Mouse (Mus musculus) intestine, embryonic 16.5 days (tissue): ENCODE data around the gene Ttc9c. TPM values are rescaled to one million over a fixed set of nuclear protein-coding genes. Genes with fewer than 3 reads are reported as not detected.

Source experiments
- ATAC-seq: fragments of 200-750 bp; cut with Nextera tagmentation; 2 replicates; pipeline ENCODE4 v1.8.0; 2017; ENCODE audit warnings: moderate TSS enrichment, moderate library complexity
- H3K27ac ChIP-seq: fragments of 300-500 bp; sonication (generic); 2 replicates; pipeline ENCODE4 v1.5.1; 2014; ENCODE audit warnings: mild to moderate bottlenecking, low read length
- H3K27me3 ChIP-seq: fragments of 300-500 bp; sonication (generic); replicated peaks from 2 replicates; pipeline ENCODE4 v1.6.1; 2014; ENCODE audit warnings: low read length, control low read depth, mixed read lengths; ENCODE audit not compliant: control insufficient read depth, insufficient read depth
- H3K36me3 ChIP-seq: fragments of 300-500 bp; sonication (generic); 2 replicates; pipeline ENCODE4 v1.6.1; 2014; ENCODE audit warnings: low read length, control low read depth; ENCODE audit not compliant: control insufficient read depth, insufficient read depth
- H3K4me1 ChIP-seq: fragments of 300-500 bp; sonication (generic); 2 replicates; pipeline ENCODE4 v1.6.1; 2014; ENCODE audit warnings: low read length, control low read depth, mixed read lengths; ENCODE audit not compliant: control insufficient read depth, insufficient read depth
- H3K4me2 ChIP-seq: fragments of 300-500 bp; sonication (generic); 2 replicates; pipeline ENCODE4 v1.6.1; 2014; ENCODE audit warnings: low read depth, low read length, control low read depth
- H3K4me3 ChIP-seq: fragments of 300-500 bp; sonication (generic); 2 replicates; pipeline ENCODE4 v1.5.1; 2014; ENCODE audit warnings: mild to moderate bottlenecking, low read length
- H3K9ac ChIP-seq: fragments of 300-500 bp; sonication (generic); 2 replicates; pipeline ENCODE4 v1.6.1; 2014; ENCODE audit warnings: low read depth, low read length
- H3K9me3 ChIP-seq: fragments of 300-500 bp; sonication (generic); 2 replicates; pipeline ENCODE4 v1.6.1; 2016; ENCODE audit warnings: low read length, control low read depth; ENCODE audit not compliant: control insufficient read depth
- WGBS: fragments of 180-500 bp; shearing (Covaris S2); extraction: QIAGEN DNeasy Blood & Tissue Kit; methylation state at CpG from one replicate; pipeline ENCODE4 v1.1.7; 2014; 5-methylcytosine and 5-hydroxymethylcytosine counted together
- polyA plus RNA-seq: library from polyadenylated mRNA; unstranded; fragments of >200 nt; fragmentation: Nextera tagmentation; extraction: Ambion mirVana; gene quantifications from 2 replicates; pipeline ENCODE4 v1.2.1, GENCODE M21; 2015

Ttc9c gene
- polyA plus RNA-seq, 1 experiment from 2014 or later, result 44.0 TPM

GRCm38 (mm10) chr19:8817001-8817400, 2.1 kb downstream of the Ttc9c start:
- H3K4me3 ChIP-seq, result no peak overlapping the region
- ATAC-seq, result no peak
- H3K27ac ChIP-seq, result no peak overlapping the region
- 74% methylated on average over 3 of the region's 3 CpGs for WGBS
- no peaks in the 10 kb centered on the region for H3K9me3 ChIP-seq
- no peaks in the 10 kb centered on the region for H3K27me3 ChIP-seq
- no peak overlapping the region for H3K4me2 ChIP-seq
- 0 out of 2 replicates have a peak, but pooled peaks cover 7% of the 10 kb centered on the region for H3K36me3 ChIP-seq
- H3K9ac ChIP-seq, result 0 out of 2 replicates have a peak overlapping the region, but pooled peaks have one; percentile 8
- H3K4me1 ChIP-seq, result peaks cover 11% of the 10 kb centered on the region

GRCm38 (mm10) chr19:8815812-8816211, 3.3 kb downstream of the Ttc9c start:
- Histone ChIP-seq H3K4me3 (no peak overlapping the region), H3K4me1 (peaks cover 9% of the 10 kb centered on the region), H3K36me3 (0 out of 2 replicates have a peak, but pooled peaks cover 7% of the 10 kb centered on the region), H3K9me3 (no peaks in the 10 kb centered on the region), H3K27me3 (no peaks in the 10 kb centered on the region), H3K9ac (no peak overlapping the region), H3K27ac (no peak overlapping the region), H3K4me2 (no peak overlapping the region)
- no peak for ATAC-seq
- WGBS, result 66% methylated on average over 11 of the region's 11 CpGs

- Histone ChIP-seq H3K27ac (no peak overlapping the region), H3K9me3 (no peaks in the 10 kb centered on the region), H3K4me1 (peaks cover 6% of the 10 kb centered on the region; the same call in 1 of the 2 replicates), H3K4me3 (no peak overlapping the region), H3K36me3 (peaks cover 10% of the 10 kb centered on the region), H3K27me3 (no peaks in the 10 kb centered on the region), H3K4me2 (no peak overlapping the region), H3K9ac (no peak overlapping the region)
- 93% methylated on average over 5 of the region's 5 CpGs for WGBS
- no peak for ATAC-seq
These were observed 12.3 kb downstream of the Ttc9c start for GRCm38 (mm10) chr19:8806810-8807209.

- H3K36me3 ChIP-seq, result peaks cover 5% of the 10 kb centered on the region
- H3K9me3 ChIP-seq, result no peaks in the 10 kb centered on the region
- H3K4me3 ChIP-seq, result no peak overlapping the region
- 90% methylated on average over 11 of the region's 11 CpGs for WGBS
- H3K4me1 ChIP-seq, result peaks cover 6% of the 10 kb centered on the region; the same call in 1 of the 2 replicates
- H3K4me2 ChIP-seq, result no peak overlapping the region
- H3K9ac ChIP-seq, result no peak overlapping the region; the same call in 1 of the 2 replicates
- ATAC-seq, result no peak
- no peak overlapping the region for H3K27ac ChIP-seq
- H3K27me3 ChIP-seq, result no peaks in the 10 kb centered on the region
These were observed 15.1 kb downstream of the Ttc9c start for GRCm38 (mm10) chr19:8803879-8804660.

- Histone ChIP-seq H3K27me3 (no peaks in the 10 kb centered on the region), H3K4me2 (peak overlapping the region; percentile 57; the same call in 1 of the 2 replicates), H3K9ac (no peak overlapping the region), H3K36me3 (peaks cover 3% of the 10 kb centered on the region; the same call in 1 of the 2 replicates), H3K9me3 (no peaks in the 10 kb centered on the region), H3K4me3 (no peak overlapping the region), H3K4me1 (peaks cover 6% of the 10 kb centered on the region; the same call in 1 of the 2 replicates), H3K27ac (no peak overlapping the region)
- ATAC-seq, result no peak
- WGBS, result 89% methylated on average over 9 of the region's 9 CpGs
These were observed 15.8 kb downstream of the Ttc9c start for GRCm38 (mm10) chr19:8803204-8803780.

GRCm38 (mm10) chr19:8802130-8802821, 16.9 kb downstream of the Ttc9c start, which contains the start of gene Zbtb3:
TSS of gene Zbtb3 (plus strand) at chr19:8802555.
- Histone ChIP-seq H3K27ac (peak within 1 kb of the TSS; percentile 88), H3K4me2 (peak within 1 kb of the TSS; percentile 74), H3K9me3 (no peaks in the 10 kb centered on the region), H3K27me3 (no peaks in the 10 kb centered on the region), H3K9ac (peak within 1 kb of the TSS; percentile 72), H3K4me1 (peaks cover 10% of the 10 kb centered on the region), H3K4me3 (peak within 1 kb of the TSS; percentile 72), H3K36me3 (peaks cover 3% of the 10 kb centered on the region; the same call in 1 of the 2 replicates)
- WGBS, result under 1% methylated on average over 30 of the region's 30 CpGs
- ATAC-seq, result peak; percentile 97

- peaks cover 14% of the 10 kb centered on the region for H3K4me1 ChIP-seq
- ATAC-seq, result no peak
- H3K4me2 ChIP-seq, result peak overlapping the region; percentile 72; the same call in 1 of the 2 replicates
- no peak overlapping the region for H3K27ac ChIP-seq
- H3K36me3 ChIP-seq, result peaks cover 2% of the 10 kb centered on the region; the same call in 1 of the 2 replicates
- no peaks in the 10 kb centered on the region for H3K27me3 ChIP-seq
- H3K9ac ChIP-seq, result no peak overlapping the region; the same call in 1 of the 2 replicates
- peak overlapping the region; percentile 72; the same call in 1 of the 2 replicates for H3K4me3 ChIP-seq
- H3K9me3 ChIP-seq, result no peaks in the 10 kb centered on the region
These were observed 20.2 kb downstream of the Ttc9c start for GRCm38 (mm10) chr19:8798947-8799315.

GRCm38 (mm10) chr19:8798264-8798946, 20.7 kb downstream of the Ttc9c start, which contains the start of gene Polr2g:
TSS of gene Polr2g (minus strand) at chr19:8798577.
- Histone ChIP-seq H3K9me3 (no peaks in the 10 kb centered on the region), H3K4me1 (peaks cover 14% of the 10 kb centered on the region), H3K4me3 (peak within 1 kb of the TSS; percentile 72), H3K27me3 (no peaks in the 10 kb centered on the region), H3K36me3 (peaks cover 7% of the 10 kb centered on the region), H3K27ac (peak within 1 kb of the TSS; percentile 58; the same call in 1 of the 2 replicates), H3K4me2 (peak within 1 kb of the TSS; percentile 72), H3K9ac (peak within 1 kb of the TSS; percentile 74)
- ATAC-seq, result peak; percentile 79
- 1% methylated on average over 25 of the region's 25 CpGs for WGBS
